Mouse (Mus musculus) brown adipose tissue, adult 24 weeks (tissue): ENCODE measurements around the gene Rec114. TPM values are rescaled to one million over a fixed set of nuclear protein-coding genes. Genes with fewer than 3 reads are reported as not detected.

ENCODE experiments used
- H3K27ac ChIP-seq: fragments of 200-500 bp; replicated peaks from 2 replicates; pipeline ENCODE4 v1.5.1; 2012; ENCODE audit warnings: low read depth, mild to moderate bottlenecking, low read length
- H3K4me1 ChIP-seq: fragments of 200-500 bp; 2 replicates; pipeline ENCODE4 v1.6.1; 2012; ENCODE audit warnings: low read length, mixed read lengths; ENCODE audit not compliant: control insufficient read depth, insufficient read depth, insufficient read length
- H3K4me3 ChIP-seq: fragments of 200-500 bp; 2 replicates; pipeline ENCODE4 v1.5.1; 2012; ENCODE audit warnings: low read depth, mild to moderate bottlenecking, low read length, moderate library complexity; ENCODE audit not compliant: insufficient read depth
- polyA plus RNA-seq: library from polyadenylated mRNA; stranded (reverse); fragments of >200 nt; gene quantifications from 2 replicates; pipeline ENCODE4 v1.2.4, GENCODE M21; 2012; ENCODE audit not compliant: missing spikeins, insufficient read depth, insufficient read length

Gene Rec114
- polyA plus RNA-seq, 1 experiment, result not detected

- H3K27ac ChIP-seq, result no peak overlapping the region
- no peak overlapping the region for H3K4me3 ChIP-seq
- H3K4me1 ChIP-seq, result no peaks in the 10 kb centered on the region
Observed at GRCm38 (mm10) chr9:58741369-58741768, 2.4 kb downstream of the Rec114 start.

- H3K27ac ChIP-seq, result no peak overlapping the region
- no peak overlapping the region for H3K4me3 ChIP-seq
- no peaks in the 10 kb centered on the region for H3K4me1 ChIP-seq
Observed at GRCm38 (mm10) chr9:58739791-58740190, 4.0 kb downstream of the Rec114 start.

DNA sequence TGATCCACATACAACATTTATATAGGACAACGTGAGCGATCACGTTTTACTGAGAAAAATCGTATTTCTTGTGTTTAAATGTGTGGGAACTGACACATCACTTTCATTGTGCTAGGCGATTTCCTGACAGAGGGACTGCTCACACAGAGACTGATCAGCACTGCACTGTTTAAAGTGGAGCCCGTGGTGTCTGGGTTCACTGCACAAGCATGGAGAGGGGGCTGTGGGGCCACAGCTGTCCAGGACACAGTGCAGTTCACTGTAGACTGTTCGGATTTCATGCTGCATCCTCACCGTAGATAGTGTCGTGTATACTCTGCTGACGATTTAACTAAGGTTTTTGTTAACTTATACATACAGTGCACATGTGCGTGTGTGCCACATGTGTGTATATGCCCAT lies 20.6 kb downstream of the Rec114 start:
- Histone ChIP-seq H3K4me1 (no peaks in the 10 kb centered on the region), H3K27ac (no peak overlapping the region), H3K4me3 (no peak overlapping the region)

- Histone ChIP-seq H3K27ac (no peak overlapping the region), H3K4me3 (no peak overlapping the region), H3K4me1 (no peaks in the 10 kb centered on the region)
Observed at GRCm38 (mm10) chr9:58722151-58722550, 21.6 kb downstream of the Rec114 start.

DNA sequence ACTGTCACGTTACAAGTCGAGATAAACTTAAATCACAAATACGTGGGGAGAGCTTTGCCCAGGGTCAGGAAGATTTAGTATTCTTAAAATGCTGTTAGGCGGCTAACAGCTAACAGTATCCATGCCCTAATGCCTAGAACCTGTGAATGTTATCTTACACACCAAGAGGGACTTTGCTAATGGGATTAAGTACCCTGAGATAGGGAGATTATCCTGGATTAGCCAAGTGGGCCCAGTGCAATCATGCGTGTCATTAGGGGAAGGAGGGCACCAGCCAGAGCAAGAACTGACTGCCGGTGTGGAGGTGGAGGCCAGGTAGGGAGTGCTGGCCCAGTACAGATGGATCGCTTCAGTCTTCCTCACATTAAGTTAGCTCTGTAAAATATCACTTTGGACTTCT lies 22.7 kb downstream of the Rec114 start:
- H3K27ac ChIP-seq, result no peak overlapping the region
- H3K4me1 ChIP-seq, result no peaks in the 10 kb centered on the region
- no peak overlapping the region for H3K4me3 ChIP-seq

DNA sequence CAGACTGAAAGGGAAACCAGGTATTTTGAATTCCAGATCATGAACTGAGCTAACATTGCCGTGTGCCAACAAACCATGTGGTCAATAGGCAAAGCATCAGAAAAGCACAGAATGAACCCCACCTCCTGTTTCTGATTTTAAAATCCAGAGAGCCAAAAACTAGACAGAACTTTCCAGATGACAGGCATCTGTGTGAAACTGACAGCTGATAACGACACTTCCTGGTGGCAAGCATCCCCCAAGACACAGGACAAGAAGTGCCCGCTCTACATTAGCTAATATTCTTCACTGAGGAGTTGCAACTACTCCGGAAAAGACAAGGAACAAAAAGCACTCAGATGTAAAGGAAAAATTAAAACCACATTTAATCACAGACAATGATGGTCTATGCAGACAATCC lies 23.6 kb downstream of the Rec114 start:
- H3K4me1 ChIP-seq, result no peaks in the 10 kb centered on the region
- no peak overlapping the region for H3K27ac ChIP-seq
- no peak overlapping the region for H3K4me3 ChIP-seq

DNA sequence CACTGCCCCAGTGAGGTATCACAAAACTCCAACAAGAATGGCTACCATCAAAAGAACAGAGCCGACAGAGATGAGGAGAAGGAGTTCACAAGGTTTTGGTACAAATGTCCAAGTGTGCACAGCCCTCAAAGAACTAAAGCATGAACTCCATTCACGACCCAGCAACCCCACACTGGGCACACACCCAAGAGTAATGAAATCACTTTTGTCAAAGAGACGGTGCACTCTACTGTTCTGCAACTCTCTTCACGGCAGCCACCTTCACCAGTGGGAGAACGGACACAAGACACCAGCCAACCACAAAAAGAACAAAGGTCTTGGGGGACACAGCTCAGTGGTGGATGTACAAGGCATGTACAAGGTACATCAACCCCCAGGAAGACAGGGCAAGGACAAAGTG lies 24.3 kb downstream of the Rec114 start:
- H3K27ac ChIP-seq, result no peak overlapping the region
- H3K4me1 ChIP-seq, result no peaks in the 10 kb centered on the region

DNA sequence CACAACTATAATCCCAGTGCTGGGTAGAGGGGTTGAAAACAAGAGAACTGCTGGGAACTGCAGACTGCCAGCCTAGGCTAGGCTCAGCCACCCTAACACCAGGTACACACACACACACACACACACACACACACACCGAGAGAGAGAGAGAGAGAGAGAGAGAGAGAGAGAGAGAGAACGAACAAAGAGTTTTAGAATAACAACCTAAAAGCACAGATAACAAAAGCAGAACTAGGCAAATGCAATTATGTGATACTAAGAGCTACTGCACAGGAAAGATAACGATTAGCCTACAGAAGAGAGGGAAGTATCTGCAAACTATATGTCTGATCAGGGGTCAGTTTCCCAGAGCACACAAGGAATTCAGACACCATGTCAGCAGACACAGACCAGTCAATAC lies 24.8 kb downstream of the Rec114 start:
- H3K27ac ChIP-seq, result no peak overlapping the region
- no peak overlapping the region for H3K4me3 ChIP-seq
- H3K4me1 ChIP-seq, result no peaks in the 10 kb centered on the region

More for the DNA sequence above, 24.3 kb downstream of the Rec114 start:
- no peak overlapping the region for H3K4me3 ChIP-seq

DNA sequence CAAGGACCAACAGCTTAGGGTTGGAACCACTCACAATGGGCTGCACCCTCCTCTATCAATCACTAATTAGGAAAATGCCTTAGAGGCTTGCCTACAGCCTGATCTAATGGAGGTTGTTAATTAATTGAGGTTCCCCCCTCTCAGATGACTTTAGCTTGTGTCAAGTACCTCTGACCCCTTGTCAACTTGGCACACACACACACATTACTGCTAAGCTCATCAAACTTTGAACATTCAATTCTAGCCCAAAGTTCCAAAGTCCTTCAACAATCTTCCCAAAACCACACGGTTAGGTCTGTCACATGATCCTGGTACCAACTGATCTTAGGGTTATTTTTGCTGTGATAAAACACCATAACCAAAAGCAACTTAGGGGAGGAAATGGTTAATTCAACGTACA lies 26.9 kb downstream of the Rec114 start:
- Histone ChIP-seq H3K4me1 (no peaks in the 10 kb centered on the region), H3K4me3 (no peak overlapping the region), H3K27ac (no peak overlapping the region)

DNA sequence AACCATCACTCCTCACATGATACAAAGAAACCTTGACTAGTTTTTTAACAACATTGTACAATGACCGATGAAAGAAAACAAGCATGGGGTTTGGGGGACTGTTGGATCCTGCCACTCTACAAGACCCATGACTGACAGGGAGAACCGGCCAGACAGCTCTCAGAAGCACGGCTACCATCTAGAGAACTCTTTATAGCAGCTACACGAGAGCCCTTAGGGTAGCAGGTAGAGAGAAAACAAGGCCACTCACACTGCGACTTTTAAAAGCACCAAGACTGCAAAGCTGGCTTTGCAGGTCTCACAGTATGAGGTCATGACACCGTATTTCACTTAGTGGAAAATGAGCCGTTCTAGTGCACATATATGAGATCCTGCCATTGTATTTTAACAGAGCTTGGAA lies 33.1 kb downstream of the Rec114 start:
- H3K4me1 ChIP-seq, result no peaks in the 10 kb centered on the region
- H3K4me3 ChIP-seq, result no peak overlapping the region
- no peak overlapping the region for H3K27ac ChIP-seq

GRCm38 (mm10) chr9:58709939-58710338 lies 33.8 kb downstream of the Rec114 start:
- Histone ChIP-seq H3K4me3 (no peak overlapping the region), H3K27ac (no peak overlapping the region), H3K4me1 (no peaks in the 10 kb centered on the region)

DNA sequence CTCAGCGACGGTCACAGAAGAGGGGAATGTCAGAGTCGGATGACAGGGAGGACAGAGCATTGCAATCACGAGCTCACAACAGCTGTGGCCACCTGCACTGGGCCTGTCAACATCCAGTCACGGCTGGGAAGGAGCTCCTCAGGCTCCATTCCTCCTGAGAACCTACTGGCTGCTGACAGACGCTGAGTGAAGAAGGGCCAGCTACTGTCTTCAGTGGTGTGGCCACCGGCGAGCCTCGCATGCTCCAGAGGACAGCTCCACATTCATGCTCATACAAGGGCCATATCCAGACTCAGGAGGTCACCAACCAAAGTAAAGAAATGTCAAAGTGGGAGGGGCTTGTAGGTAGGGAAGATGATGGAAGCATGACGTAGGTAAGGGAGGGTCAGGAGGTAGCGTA lies 36.0 kb downstream of the Rec114 start:
- no peak overlapping the region for H3K27ac ChIP-seq
- H3K4me1 ChIP-seq, result no peaks in the 10 kb centered on the region
- H3K4me3 ChIP-seq, result no peak overlapping the region

- Histone ChIP-seq H3K4me3 (no peak overlapping the region), H3K27ac (no peak overlapping the region), H3K4me1 (no peaks in the 10 kb centered on the region; the same call in 1 of the 2 replicates)
Observed at GRCm38 (mm10) chr9:58706024-58706423, 37.7 kb downstream of the Rec114 start.

- Histone ChIP-seq H3K4me1 (no peaks in the 10 kb centered on the region; the same call in 1 of the 2 replicates), H3K4me3 (no peak overlapping the region)
Observed at GRCm38 (mm10) chr9:58703766-58704165, 40.0 kb downstream of the Rec114 start.

GRCm38 (mm10) chr9:58701751-58702150 lies 42.0 kb downstream of the Rec114 start:
- no peaks in the 10 kb centered on the region; the same call in 1 of the 2 replicates for H3K4me1 ChIP-seq

More at GRCm38 (mm10) chr9:58703766-58704165, 40.0 kb downstream of the Rec114 start:
- H3K27ac ChIP-seq, result no peak overlapping the region

DNA sequence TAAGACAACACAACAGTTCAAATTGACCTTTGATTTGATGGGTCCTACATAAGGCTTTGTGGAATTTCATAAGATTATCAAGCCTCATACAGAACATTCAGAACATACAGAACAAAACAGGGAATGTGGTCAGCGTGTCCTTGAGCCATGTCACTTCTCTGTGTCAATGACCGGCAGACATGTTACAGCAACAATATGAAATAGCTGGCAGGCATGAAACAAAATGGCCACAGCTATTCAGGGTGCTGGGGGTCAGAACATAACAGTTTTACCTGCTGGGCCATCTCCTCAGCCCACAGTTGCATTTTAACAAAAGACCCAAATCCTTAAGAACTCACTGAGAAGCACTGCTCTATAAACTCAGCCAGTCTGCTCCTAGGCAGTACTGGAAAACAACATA lies 45.3 kb downstream of the Rec114 start:
- Histone ChIP-seq H3K4me1 (no peaks in the 10 kb centered on the region; the same call in 1 of the 2 replicates), H3K4me3 (no peak overlapping the region), H3K27ac (no peak overlapping the region)

More at GRCm38 (mm10) chr9:58701751-58702150, 42.0 kb downstream of the Rec114 start:
- Histone ChIP-seq H3K4me3 (no peak overlapping the region), H3K27ac (no peak overlapping the region)

DNA sequence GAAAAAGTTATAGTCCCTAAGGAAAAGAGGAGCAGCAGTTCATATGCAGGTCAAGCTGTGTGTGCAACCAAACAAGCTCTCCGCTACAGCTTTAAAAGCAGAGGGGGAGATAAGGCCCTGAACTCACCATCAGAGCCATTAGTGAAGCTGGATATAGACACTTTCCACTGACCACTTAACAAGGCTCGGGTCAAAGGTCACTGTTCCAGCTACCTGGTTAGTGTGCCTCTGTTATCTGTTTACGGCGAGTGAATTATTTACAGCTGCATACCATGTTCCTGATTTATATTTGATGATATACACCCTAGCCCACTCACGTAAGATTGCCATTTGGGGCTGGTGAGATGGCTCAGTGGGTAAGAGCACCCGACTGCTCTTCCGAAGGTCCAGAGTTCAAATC lies 52.3 kb downstream of the Rec114 start:
- Histone ChIP-seq H3K4me3 (no peak overlapping the region), H3K4me1 (no peaks in the 10 kb centered on the region), H3K27ac (no peak overlapping the region)
